Mouse (Mus musculus): ENCODE data around the gene BC017158. TPM values are rescaled to one million over a fixed set of nuclear protein-coding genes. Genes with fewer than 3 reads are reported as not detected.

BC017158 gene
- 10.9 TPM for polyA plus RNA-seq (2012; fragmentation: generic; extraction: Trizol)

- Histone ChIP-seq H3K4me2 (ENCODE audit: low read depth) (peak within 1 kb of the TSS; percentile 95), H3K79me2 (ENCODE audit: control insufficient read depth, insufficient read depth) (no peaks in the 10 kb centered on the region), H3ac (ENCODE audit: control insufficient read depth, insufficient read length) (peak within 1 kb of the TSS; percentile 12), H3K4me3 (peak within 1 kb of the TSS; percentile 50), H3K27me3 (ENCODE audit: control insufficient read depth, insufficient read depth, insufficient read length) (no peaks in the 10 kb centered on the region), H3K36me3 (ENCODE audit: control insufficient read depth, insufficient read depth) (no peaks in the 10 kb centered on the region)
- TF ChIP-seq CEBPB (IDR thresholded peaks at IDR 0.05; ENCODE audit: insufficient read depth, poor library complexity, severe bottlenecking) (no peak), POLR2A (IDR thresholded peaks at IDR 0.05; ENCODE audit: insufficient read length, low read depth) (peak; percentile 68), POLR2AphosphoS2 (IDR thresholded peaks at IDR 0.05; ENCODE audit: insufficient read length, low read depth) (peak; percentile 53), TCF3 (IDR thresholded peaks at IDR 0.05; ENCODE audit: insufficient read length, low read depth) (no peak), MYOD1 (IDR thresholded peaks at IDR 0.05; ENCODE audit: control insufficient read depth in 1 of 3, insufficient read length in 2 of 3, low read depth in 2 of 3) (no peak), SRF (IDR thresholded peaks at IDR 0.05; ENCODE audit: control insufficient read depth, insufficient read length, low read depth) (no peak), TCF12 (IDR thresholded peaks at IDR 0.05; ENCODE audit: insufficient read depth, poor library complexity, severe bottlenecking) (no peak), REST (IDR thresholded peaks at IDR 0.05; ENCODE audit: insufficient read depth, insufficient read length) (no peak), E2F4 (IDR thresholded peaks at IDR 0.05; ENCODE audit: insufficient read depth) (no peak), MYOG (IDR thresholded peaks at IDR 0.05; ENCODE audit: control insufficient read depth in 1 of 3, insufficient read depth in 1 of 3, insufficient read length in 2 of 3, low read depth in 2 of 3) (no peak)
Measured at GRCm38 (mm10) chr7:128297617-128298480, at the start of gene BC017158. TSS of gene BC017158 (minus strand) at chr7:128298170.

DNA sequence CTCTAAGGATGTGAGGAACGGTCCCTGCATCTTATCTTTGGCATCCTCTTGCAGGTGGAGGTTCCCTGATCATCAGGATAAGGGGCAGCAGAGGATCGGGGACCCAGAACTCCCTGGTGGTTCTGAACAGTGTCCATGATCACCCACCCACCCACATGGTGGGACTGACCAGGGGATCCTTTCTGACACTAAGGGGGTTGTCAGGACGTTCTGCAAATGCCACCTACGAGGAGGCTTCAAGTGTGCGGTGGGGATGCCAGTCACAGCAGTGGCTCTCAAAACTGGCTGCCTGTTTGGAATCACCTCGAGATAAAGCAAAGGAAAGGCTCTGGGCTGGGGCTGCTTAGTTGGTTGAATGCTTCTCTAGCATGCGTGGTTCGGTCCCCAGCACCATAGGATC is 49.0 kb upstream of the BC017158 start:
- no peak overlapping the region for H3K4me2 ChIP-seq (ENCODE audit: low read depth)

DNA sequence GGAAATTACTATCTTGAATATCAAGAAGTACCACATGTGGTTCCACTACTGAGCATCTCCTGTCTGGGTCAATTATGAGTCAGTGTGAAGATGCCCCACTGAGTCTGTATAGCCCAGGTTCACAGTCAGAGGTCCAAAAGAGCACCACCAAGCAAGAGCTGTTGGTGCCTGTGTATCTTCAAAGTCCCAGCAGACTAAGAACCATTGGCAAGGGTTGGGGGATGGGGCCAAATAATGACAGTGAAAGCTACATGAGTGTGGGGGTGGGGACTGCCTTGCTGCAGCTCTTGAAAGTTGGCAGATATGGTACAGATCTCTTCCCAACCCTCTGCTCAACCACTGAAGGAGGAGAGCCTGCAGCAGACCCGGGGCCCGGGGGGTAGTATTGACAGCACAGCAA is 48.6 kb upstream of the BC017158 start:
- Histone ChIP-seq H3K36me3 (ENCODE audit: control insufficient read depth, insufficient read depth) (no peaks in the 10 kb centered on the region), H3ac (ENCODE audit: control insufficient read depth, insufficient read length) (no peak overlapping the region)
- TF ChIP-seq REST (IDR thresholded peaks at IDR 0.05; ENCODE audit: insufficient read depth, insufficient read length) = no peak
- TF ChIP-seq USF1 (IDR thresholded peaks at IDR 0.05; ENCODE audit: low read depth) = no peak
- no peak for TF ChIP-seq E2F4 (IDR thresholded peaks at IDR 0.05; ENCODE audit: insufficient read depth)
- no peak for TF ChIP-seq MAX (IDR thresholded peaks at IDR 0.05; ENCODE audit: low read depth)
- TF ChIP-seq MYOG (IDR thresholded peaks at IDR 0.05; ENCODE audit: control insufficient read depth in 1 of 3, insufficient read depth in 1 of 3, insufficient read length in 2 of 3, low read depth in 2 of 3) = no peak
- TF ChIP-seq TCF12 (IDR thresholded peaks at IDR 0.05; ENCODE audit: insufficient read depth, poor library complexity, severe bottlenecking) = no peak
- no peak for TF ChIP-seq SRF (IDR thresholded peaks at IDR 0.05; ENCODE audit: control insufficient read depth, insufficient read length, low read depth)
- no peak for TF ChIP-seq POLR2A (IDR thresholded peaks at IDR 0.05; ENCODE audit: insufficient read length, low read depth)
- no peak for TF ChIP-seq CEBPB (IDR thresholded peaks at IDR 0.05; ENCODE audit: insufficient read depth, poor library complexity, severe bottlenecking)
- no peak for TF ChIP-seq POLR2AphosphoS2 (IDR thresholded peaks at IDR 0.05; ENCODE audit: insufficient read length, low read depth)
- TF ChIP-seq TCF3 (IDR thresholded peaks at IDR 0.05; ENCODE audit: insufficient read length, low read depth) = no peak
- TF ChIP-seq MYOD1 (IDR thresholded peaks at IDR 0.05; ENCODE audit: control insufficient read depth in 1 of 3, insufficient read length in 2 of 3, low read depth in 2 of 3) = no peak

More for the DNA sequence above, 49.0 kb upstream of the BC017158 start:
- TF ChIP-seq REST (IDR thresholded peaks at IDR 0.05; ENCODE audit: insufficient read depth, insufficient read length) (no peak), CEBPB (IDR thresholded peaks at IDR 0.05; ENCODE audit: insufficient read depth, poor library complexity, severe bottlenecking) (no peak), USF1 (IDR thresholded peaks at IDR 0.05; ENCODE audit: low read depth) (no peak), TCF12 (IDR thresholded peaks at IDR 0.05; ENCODE audit: insufficient read depth, poor library complexity, severe bottlenecking) (no peak), MYOD1 (IDR thresholded peaks at IDR 0.05; ENCODE audit: control insufficient read depth in 1 of 3, insufficient read length in 2 of 3, low read depth in 2 of 3) (no peak), SRF (IDR thresholded peaks at IDR 0.05; ENCODE audit: control insufficient read depth, insufficient read length, low read depth) (no peak), TCF3 (IDR thresholded peaks at IDR 0.05; ENCODE audit: insufficient read length, low read depth) (no peak), POLR2A (IDR thresholded peaks at IDR 0.05; ENCODE audit: insufficient read length, low read depth) (no peak), MYOG (IDR thresholded peaks at IDR 0.05; ENCODE audit: control insufficient read depth in 1 of 3, insufficient read depth in 1 of 3, insufficient read length in 2 of 3, low read depth in 2 of 3) (no peak), E2F4 (IDR thresholded peaks at IDR 0.05; ENCODE audit: insufficient read depth) (no peak)
- Histone ChIP-seq H3ac (ENCODE audit: control insufficient read depth, insufficient read length) (no peak overlapping the region), H3K79me2 (ENCODE audit: control insufficient read depth, insufficient read depth) (no peaks in the 10 kb centered on the region), H3K36me3 (ENCODE audit: control insufficient read depth, insufficient read depth) (no peaks in the 10 kb centered on the region), H3K27me3 (ENCODE audit: control insufficient read depth, insufficient read depth, insufficient read length) (no peaks in the 10 kb centered on the region), H3K4me3 (no peak overlapping the region)

DNA sequence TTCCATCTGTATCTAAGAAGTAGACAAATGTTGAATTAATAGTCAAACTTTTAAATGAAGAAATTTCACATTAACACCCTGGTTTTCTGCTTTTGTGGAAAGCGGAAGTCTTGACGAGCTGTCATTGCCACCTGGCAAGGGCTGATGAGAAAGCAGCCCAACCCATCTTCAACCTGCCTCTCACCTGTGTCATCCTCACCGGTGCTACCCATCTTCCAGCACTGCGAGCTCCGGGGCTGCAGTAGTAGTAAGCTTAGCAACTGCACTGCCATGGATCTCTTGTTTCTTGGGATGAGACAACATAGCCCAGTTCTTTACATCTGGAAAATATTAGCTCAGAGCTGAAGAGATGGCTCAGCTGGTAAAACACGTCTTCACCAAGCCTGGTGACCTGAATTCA is 47.7 kb upstream of the BC017158 start:
- no peak for TF ChIP-seq POLR2A (IDR thresholded peaks at IDR 0.05; ENCODE audit: insufficient read length, low read depth)
- no peak for TF ChIP-seq TCF3 (IDR thresholded peaks at IDR 0.05; ENCODE audit: insufficient read length, low read depth)
- TF ChIP-seq MYOG (IDR thresholded peaks at IDR 0.05; ENCODE audit: control insufficient read depth in 1 of 3, insufficient read depth in 1 of 3, insufficient read length in 2 of 3, low read depth in 2 of 3) = no peak
- no peak for TF ChIP-seq POLR2AphosphoS2 (IDR thresholded peaks at IDR 0.05; ENCODE audit: insufficient read length, low read depth)
- no peak for TF ChIP-seq REST (IDR thresholded peaks at IDR 0.05; ENCODE audit: insufficient read depth, insufficient read length)
- TF ChIP-seq SRF (IDR thresholded peaks at IDR 0.05; ENCODE audit: control insufficient read depth, insufficient read length, low read depth) = no peak
- TF ChIP-seq MYOD1 (IDR thresholded peaks at IDR 0.05; ENCODE audit: control insufficient read depth in 1 of 3, insufficient read length in 2 of 3, low read depth in 2 of 3) = no peak
- TF ChIP-seq CEBPB (IDR thresholded peaks at IDR 0.05; ENCODE audit: insufficient read depth, poor library complexity, severe bottlenecking) = no peak
- no peak for TF ChIP-seq USF1 (IDR thresholded peaks at IDR 0.05; ENCODE audit: low read depth)
- no peak for TF ChIP-seq E2F4 (IDR thresholded peaks at IDR 0.05; ENCODE audit: insufficient read depth)
- no peak for TF ChIP-seq MAX (IDR thresholded peaks at IDR 0.05; ENCODE audit: low read depth)
- Histone ChIP-seq H3K36me3 (ENCODE audit: control insufficient read depth, insufficient read depth) (no peaks in the 10 kb centered on the region), H3K4me3 (no peak overlapping the region), H3K79me2 (ENCODE audit: control insufficient read depth, insufficient read depth) (no peaks in the 10 kb centered on the region), H3K27me3 (ENCODE audit: control insufficient read depth, insufficient read depth, insufficient read length) (no peaks in the 10 kb centered on the region), H3K4me2 (ENCODE audit: low read depth) (no peak overlapping the region), H3ac (ENCODE audit: control insufficient read depth, insufficient read length) (no peak overlapping the region)

More for the DNA sequence above, 48.6 kb upstream of the BC017158 start:
- H3K27me3 ChIP-seq (ENCODE audit: control insufficient read depth, insufficient read depth, insufficient read length) = no peaks in the 10 kb centered on the region
- no peak overlapping the region for H3K4me2 ChIP-seq (ENCODE audit: low read depth)
- no peaks in the 10 kb centered on the region for H3K79me2 ChIP-seq (ENCODE audit: control insufficient read depth, insufficient read depth)
- H3K4me3 ChIP-seq = no peak overlapping the region

Measured in myocyte (in vitro differentiated cells).